28 mouse cellular contexts compared by ENCODE assay signal in the genomic region with DNA sequence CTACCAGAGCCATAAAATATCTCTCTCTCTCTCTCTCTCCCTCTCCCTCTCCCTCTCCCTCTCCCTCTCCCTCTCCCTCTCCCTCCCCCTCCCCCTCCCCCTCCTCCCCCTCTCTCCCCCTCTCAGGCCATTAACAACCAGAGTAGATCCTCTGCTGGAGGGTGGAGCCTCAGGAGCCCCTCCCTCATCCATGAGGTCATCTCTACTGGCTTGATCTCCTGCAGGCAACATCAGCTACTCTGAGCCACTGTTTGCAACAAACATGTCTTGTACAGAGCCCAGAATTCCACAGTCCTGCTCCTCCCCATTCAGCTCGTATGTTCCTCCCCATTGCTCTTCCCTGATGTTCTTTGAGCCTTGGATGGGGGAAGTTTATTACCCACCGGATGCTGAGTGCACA.
A peak's percentile ranks its signal among the peaks of the same experiment; 100 is the strongest.
DNase-seq lines count a peak whose midpoint lies in the region; ATAC-seq and TF ChIP-seq lines count a peak whose summit lies in the region.
"Had no signal": no experiment of that assay in that cellular context is flagged by ENCODE, and none has a peak within 500 bp of the region (broad histone marks: within the 10 kb centered on the region; RNA-seq: fewer than 3 reads in every experiment).

No protein-coding gene starts in this region.

- TF ChIP-seq CTCF in lung, embryonic 14.5 days (IDR thresholded peaks at IDR 0.05; ENCODE audit: low read depth) = no peak
- TF ChIP-seq CTCF in lung, postnatal 0 days (IDR thresholded peaks at IDR 0.05) = no peak

- H3K4me3 ChIP-seq in lung, embryonic 14.5 days (ENCODE audit: low read depth, low read length) = no peak overlapping the region
- H3K4me3 ChIP-seq in lung, postnatal 0 days (ENCODE audit: low read depth, low read length) = no peak overlapping the region
- H3K4me3 ChIP-seq in intestine, embryonic 16.5 days (ENCODE audit: low read length) = no peak overlapping the region
- H3K4me3 ChIP-seq: embryonic facial prominence, embryonic 12.5 days; embryonic facial prominence, embryonic 15.5 days; gastrocnemius, adult 2 months; heart, embryonic 10.5 days; heart, embryonic 13.5 days; hindbrain, embryonic 10.5 days; hindbrain, embryonic 13.5 days had no signal

- 41% methylated on average over 2 of the region's 2 CpGs for WGBS in lung, embryonic 14.5 days
- WGBS in lung, postnatal 0 days = 35% methylated on average over 2 of the region's 2 CpGs
- WGBS in intestine, embryonic 16.5 days = 40% methylated on average over 2 of the region's 2 CpGs

- no peak overlapping the region for H3K9ac ChIP-seq in lung, embryonic 14.5 days
- no peak overlapping the region for H3K9ac ChIP-seq in lung, postnatal 0 days (replicated peaks; ENCODE audit: low read depth)
- no peak overlapping the region for H3K9ac ChIP-seq in intestine, embryonic 16.5 days (ENCODE audit: low read depth, low read length)
- H3K9ac ChIP-seq: embryonic facial prominence, embryonic 12.5 days; embryonic facial prominence, embryonic 15.5 days; forebrain, postnatal 0 days; heart, embryonic 13.5 days; hindbrain, embryonic 13.5 days had no signal

- H3K36me3 ChIP-seq in lung, embryonic 14.5 days (ENCODE audit: insufficient read depth) = no peaks in the 10 kb centered on the region
- H3K36me3 ChIP-seq in lung, postnatal 0 days (ENCODE audit: insufficient read depth, low read length) = no peaks in the 10 kb centered on the region
- no peaks in the 10 kb centered on the region for H3K36me3 ChIP-seq in intestine, embryonic 16.5 days (ENCODE audit: control insufficient read depth, insufficient read depth, low read length)
- H3K36me3 ChIP-seq: embryonic facial prominence, embryonic 12.5 days; embryonic facial prominence, embryonic 15.5 days; G1E; heart, embryonic 10.5 days; heart, embryonic 13.5 days; hindbrain, embryonic 10.5 days; hindbrain, embryonic 13.5 days had no signal

- DNase-seq in heart, adult 11 months = peak; percentile 70
- no peak for DNase-seq in heart, adult 9 months (ENCODE audit: low spot score in 2 of 2)
- peak; percentile 22 for DNase-seq in lung, embryonic 14.5 days
- no peak for DNase-seq in lung, postnatal 0 days (ENCODE audit: low spot score)
- peak; percentile 25 for DNase-seq in lung, postnatal 10 days
- no peak for DNase-seq in lung, postnatal 25 days (ENCODE audit: low spot score)
- DNase-seq in cerebellum, postnatal 25 days = no peak
- DNase-seq: adrenal gland, postnatal 10 days; adrenal gland, postnatal 36 days; cerebellum, adult 18-20 months; cerebellum, adult 9-10 months; cerebellum, postnatal 14 days; forebrain, postnatal 0 days; gastrocnemius, adult 2 months; gastrocnemius, postnatal 14 days; heart, adult 18-20 months had no signal

- TF ChIP-seq EP300 in lung, postnatal 0 days (IDR thresholded peaks at IDR 0.05) = no peak

- H3K4me1 ChIP-seq in lung, embryonic 14.5 days (ENCODE audit: insufficient read depth) = no peaks in the 10 kb centered on the region; the same call in 1 of the 2 replicates
- no peaks in the 10 kb centered on the region for H3K4me1 ChIP-seq in lung, postnatal 0 days (ENCODE audit: insufficient read depth, low read depth, low read length)
- no peaks in the 10 kb centered on the region for H3K4me1 ChIP-seq in intestine, embryonic 16.5 days (ENCODE audit: control insufficient read depth, insufficient read depth, low read length)
- H3K4me1 ChIP-seq: embryonic facial prominence, embryonic 12.5 days; embryonic facial prominence, embryonic 15.5 days; heart, embryonic 10.5 days; heart, embryonic 13.5 days; hindbrain, embryonic 10.5 days; hindbrain, embryonic 13.5 days had no signal

- no peak overlapping the region for H3K4me2 ChIP-seq in lung, embryonic 14.5 days
- H3K4me2 ChIP-seq in lung, postnatal 0 days (replicated peaks; ENCODE audit: low read depth, low read length) = no peak overlapping the region
- H3K4me2 ChIP-seq in intestine, embryonic 16.5 days (ENCODE audit: low read depth, low read length) = no peak overlapping the region
- H3K4me2 ChIP-seq: embryonic facial prominence, embryonic 12.5 days; embryonic facial prominence, embryonic 15.5 days; heart, embryonic 13.5 days; hindbrain, embryonic 13.5 days had no signal

- peak; percentile 47; the same call in 1 of the 2 replicates for ATAC-seq in lung, embryonic 14.5 days (ENCODE audit: insufficient read depth)
- no peak for ATAC-seq in lung, postnatal 0 days
- no peak; the same call in 1 of the 2 replicates for ATAC-seq in intestine, embryonic 16.5 days
- ATAC-seq: forebrain, embryonic 14.5 days; forebrain, postnatal 0 days; hindbrain, embryonic 16.5 days; Patski had no signal

- no peak overlapping the region for H3K27ac ChIP-seq in lung, embryonic 14.5 days (ENCODE audit: low read depth)
- no peak overlapping the region for H3K27ac ChIP-seq in lung, postnatal 0 days (ENCODE audit: low read length)
- peak overlapping the region; percentile 37; the same call in 1 of the 2 replicates for H3K27ac ChIP-seq in intestine, embryonic 16.5 days (ENCODE audit: low read length)
- H3K27ac ChIP-seq: embryonic facial prominence, embryonic 12.5 days; embryonic facial prominence, embryonic 15.5 days; gastrocnemius, adult 2 months; heart, embryonic 10.5 days; heart, embryonic 13.5 days; hindbrain, embryonic 10.5 days; hindbrain, embryonic 13.5 days had no signal

- no peaks in the 10 kb centered on the region for H3K27me3 ChIP-seq in lung, embryonic 14.5 days (ENCODE audit: insufficient read depth, low read length)
- no peaks in the 10 kb centered on the region for H3K27me3 ChIP-seq in lung, postnatal 0 days (replicated peaks; ENCODE audit: insufficient read depth, low read length)
- no peaks in the 10 kb centered on the region for H3K27me3 ChIP-seq in intestine, embryonic 16.5 days (replicated peaks; ENCODE audit: control insufficient read depth, insufficient read depth, low read length)
- H3K27me3 ChIP-seq: CH12.LX; embryonic facial prominence, embryonic 12.5 days; embryonic facial prominence, embryonic 15.5 days; heart, embryonic 13.5 days; hindbrain, embryonic 13.5 days; Patski had no signal

- no peaks in the 10 kb centered on the region for H3K9me3 ChIP-seq in lung, embryonic 14.5 days (ENCODE audit: low read depth, low read length)
- no peaks in the 10 kb centered on the region for H3K9me3 ChIP-seq in lung, postnatal 0 days (ENCODE audit: low read length)
- no peaks in the 10 kb centered on the region for H3K9me3 ChIP-seq in intestine, embryonic 16.5 days (ENCODE audit: control insufficient read depth, low read length)
- H3K9me3 ChIP-seq: embryonic facial prominence, embryonic 12.5 days; embryonic facial prominence, embryonic 15.5 days; heart, embryonic 10.5 days; heart, embryonic 13.5 days; hindbrain, embryonic 10.5 days; hindbrain, embryonic 13.5 days had no signal

Comparison
In these comparisons a context has a peak if more than half of its experiments do, and no peak if none do; other contexts are left out.
1. DNase-seq: peak in heart, adult 11 months (single experiment), lung, embryonic 14.5 days (single experiment) and lung, postnatal 10 days (single experiment); none in heart, adult 9 months (0 of 2), lung, postnatal 0 days (single experiment), lung, postnatal 25 days (single experiment) and cerebellum, postnatal 25 days (0 of 2).